Mouse (Mus musculus): ENCODE results near the gene Rasa4.
"Not testable (repeated sequence)": the region's sequence is repeated elsewhere in the genome, so short reads cannot be mapped to it uniquely, and the experiment has no call there.

Gene Rasa4

DNA sequence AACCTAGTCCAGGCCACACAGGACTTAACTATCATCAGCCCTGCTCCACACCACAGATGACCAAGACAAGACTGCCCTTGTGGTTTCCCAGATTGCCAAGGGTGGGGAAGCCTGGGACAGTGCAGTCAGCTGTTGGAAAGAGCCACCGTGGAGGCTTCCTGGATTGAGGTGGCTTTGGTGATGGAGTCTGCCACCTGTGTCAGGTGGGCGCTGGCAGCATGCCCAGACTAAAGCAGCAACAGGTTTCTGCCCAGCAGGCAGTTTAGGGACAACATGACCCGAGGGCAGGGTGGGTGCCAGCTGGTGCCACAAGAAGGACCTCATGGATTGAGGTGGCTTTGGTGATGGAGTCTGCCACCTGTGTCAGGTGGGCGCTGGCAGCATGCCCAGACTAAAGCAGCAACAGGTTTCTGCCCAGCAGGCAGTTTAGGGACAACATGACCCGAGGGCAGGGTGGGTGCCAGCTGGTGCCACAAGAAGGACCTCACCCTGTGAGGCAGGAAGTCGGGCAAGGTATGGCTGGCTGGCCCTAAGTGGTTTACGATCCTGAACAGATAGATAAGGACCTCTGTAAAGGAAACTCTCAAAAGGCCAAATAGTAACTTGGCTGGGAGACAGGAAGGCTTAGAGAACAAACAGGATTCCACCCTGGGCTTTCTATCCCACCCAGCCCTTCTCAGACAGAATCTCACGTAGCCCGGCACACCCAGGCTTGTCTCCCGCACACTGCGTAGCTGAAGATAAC is 17.1 kb upstream of the Rasa4 start:
- not testable (repeated sequence) for DNase-seq (ENCODE audit: low read depth, low spot score)

DNA sequence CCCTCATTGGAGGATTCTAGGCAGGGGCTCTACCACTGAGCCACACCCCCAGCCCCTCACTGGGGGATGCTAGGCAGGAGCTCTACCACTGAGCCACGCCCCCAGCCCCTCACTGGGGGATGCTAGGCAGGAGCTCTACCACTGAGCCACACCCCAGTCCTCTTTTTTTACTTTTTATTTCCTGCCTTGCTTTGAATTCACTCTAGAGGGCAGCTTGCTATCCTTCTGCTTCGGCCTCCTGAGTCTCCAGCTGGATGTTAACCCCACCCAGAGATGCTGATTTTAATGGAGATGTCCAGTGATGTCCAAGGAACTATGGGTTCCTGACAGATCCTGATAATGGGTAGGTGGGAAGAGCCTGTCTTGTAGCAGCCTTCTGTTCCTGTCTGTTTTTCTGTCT is 14.3 kb upstream of the Rasa4 start:
- DNase-seq (ENCODE audit: low read depth, low spot score) = no peak

GRCm38 (mm10) chr5:136073051-136073450 is 10.7 kb upstream of the Rasa4 start:
- no peak for DNase-seq (ENCODE audit: low read depth, low spot score)

GRCm38 (mm10) chr5:136073526-136073925 is 10.2 kb upstream of the Rasa4 start:
- no peak for DNase-seq (ENCODE audit: low read depth, low spot score)

- DNase-seq (ENCODE audit: low read depth, low spot score) = no peak
These were observed 8.6 kb upstream of the Rasa4 start for GRCm38 (mm10) chr5:136075076-136075475.

DNA sequence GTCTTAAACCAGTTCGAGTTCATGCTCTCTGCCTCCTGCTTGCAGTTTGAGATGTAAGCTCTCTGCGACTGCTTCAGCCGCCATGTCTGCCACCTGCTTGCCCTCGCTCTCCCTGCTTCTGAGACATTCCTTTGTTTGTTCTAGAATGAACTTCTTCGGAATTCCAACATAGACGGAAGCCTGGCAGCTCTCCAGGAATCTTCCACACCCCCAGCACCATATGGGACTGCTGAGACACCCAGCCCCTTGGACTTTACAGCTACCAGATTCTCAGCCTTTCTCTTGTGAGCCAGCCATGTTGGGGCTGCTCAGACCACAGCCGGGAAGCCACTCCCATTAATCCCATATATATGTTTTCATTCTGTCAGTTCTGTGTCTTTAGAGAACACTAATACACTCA is 7.4 kb upstream of the Rasa4 start:
- DNase-seq (ENCODE audit: low read depth, low spot score) = no peak

- DNase-seq (ENCODE audit: low read depth, low spot score) = no peak
These were observed 6.6 kb upstream of the Rasa4 start for GRCm38 (mm10) chr5:136077001-136077550.

- no peak for DNase-seq (ENCODE audit: low read depth, low spot score)
These were observed 5.6 kb upstream of the Rasa4 start for GRCm38 (mm10) chr5:136078136-136078535.

DNA sequence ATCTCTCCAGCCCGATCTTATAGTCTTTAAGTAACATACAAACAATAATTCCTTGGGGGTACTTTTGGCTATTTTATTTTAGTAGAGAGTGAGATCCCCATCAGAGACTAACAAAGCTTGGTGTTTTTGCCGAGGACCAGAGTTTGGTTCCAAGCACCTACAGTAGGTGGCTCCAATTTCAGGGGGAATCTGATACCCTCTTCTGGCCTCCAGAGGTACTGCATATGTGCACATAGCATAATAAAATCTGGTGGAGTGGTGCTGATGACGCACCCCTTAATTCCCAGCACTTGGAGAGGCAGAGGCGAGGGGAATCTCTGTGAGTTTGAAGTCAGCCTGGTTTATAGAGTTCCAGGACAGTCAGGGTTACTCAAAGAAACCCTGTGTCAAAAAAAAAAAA is 1.4 kb upstream of the Rasa4 start:
- no peak for DNase-seq (ENCODE audit: low read depth, low spot score)

DNA sequence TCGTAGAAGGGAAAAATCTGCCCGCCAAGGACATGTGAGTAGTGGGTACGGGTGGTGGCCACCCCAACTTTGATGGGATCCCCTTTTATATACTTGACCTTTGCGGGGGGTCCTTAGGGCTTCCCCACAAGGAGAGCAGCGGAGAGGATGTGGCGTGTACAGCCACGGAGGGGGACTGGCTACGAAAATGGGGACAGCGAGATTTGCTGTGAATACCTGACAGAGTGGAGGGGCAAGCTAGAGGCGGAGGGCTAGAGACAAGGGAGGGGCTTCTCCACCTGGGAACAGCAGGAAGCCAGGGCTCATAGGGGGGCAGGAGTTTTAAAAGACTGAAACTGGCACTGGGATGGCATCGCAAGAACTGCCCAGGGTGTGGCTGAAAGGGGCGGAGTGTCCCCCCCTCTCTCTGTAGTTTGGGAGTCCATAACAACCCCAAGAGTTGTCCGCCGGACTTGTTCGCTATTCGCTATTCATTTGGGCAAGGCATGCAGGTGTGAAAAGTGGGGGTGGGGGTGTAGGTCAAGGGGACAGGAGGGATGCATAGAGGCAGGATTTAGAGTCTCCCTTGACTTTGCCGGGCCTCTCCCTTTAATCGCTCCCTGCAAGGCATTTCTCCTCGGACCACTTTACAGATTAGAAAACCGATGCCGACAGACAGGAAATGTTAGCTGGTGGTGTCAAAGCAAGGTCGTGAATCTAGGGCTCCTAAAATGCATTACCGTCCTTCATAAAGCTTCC is 597 bp downstream of the Rasa4 start:
- no peak for DNase-seq (ENCODE audit: low read depth, low spot score)

DNA sequence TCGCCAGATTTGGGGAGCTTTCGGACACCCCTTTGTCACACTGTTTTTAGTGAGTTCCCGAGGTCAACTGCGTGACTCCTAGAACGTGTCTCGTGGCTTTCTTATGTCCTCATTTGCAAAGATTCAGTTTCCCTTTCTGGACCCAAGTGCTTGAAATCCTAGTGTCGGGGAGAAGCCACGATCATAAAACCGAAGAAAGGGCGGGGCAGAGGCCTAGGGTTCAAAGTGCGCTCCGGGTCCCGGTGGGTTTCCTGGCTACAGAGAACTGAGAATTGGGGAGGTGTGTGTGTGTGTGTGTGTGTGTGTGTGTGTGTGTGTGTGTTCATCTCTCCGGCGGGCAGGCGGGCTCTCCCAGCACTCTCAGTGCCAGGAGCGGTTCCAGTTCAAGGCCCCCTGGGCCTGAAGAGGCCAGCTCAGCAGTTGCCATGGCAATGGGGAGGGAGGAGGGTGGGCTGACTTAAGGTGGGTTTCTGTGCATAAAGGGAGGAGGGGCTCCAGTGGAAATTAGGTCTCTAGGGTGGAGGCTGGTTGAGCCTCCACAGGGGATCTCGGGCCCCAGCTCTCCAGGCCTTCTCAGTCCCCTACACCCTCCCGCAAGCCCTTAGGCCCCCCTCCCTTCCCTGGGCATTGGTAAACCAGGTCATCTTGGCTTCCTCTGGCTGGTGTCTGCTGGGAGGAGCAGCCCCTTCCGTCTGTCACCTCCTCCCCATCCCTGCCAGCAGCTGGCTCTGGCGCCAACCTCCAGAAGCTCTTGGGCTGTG is 1.4 kb downstream of the Rasa4 start:
- DNase-seq (ENCODE audit: low read depth, low spot score) = no peak

- no peak for DNase-seq (ENCODE audit: low read depth, low spot score)
These were observed 2.6 kb downstream of the Rasa4 start for GRCm38 (mm10) chr5:136086290-136086689.

DNA sequence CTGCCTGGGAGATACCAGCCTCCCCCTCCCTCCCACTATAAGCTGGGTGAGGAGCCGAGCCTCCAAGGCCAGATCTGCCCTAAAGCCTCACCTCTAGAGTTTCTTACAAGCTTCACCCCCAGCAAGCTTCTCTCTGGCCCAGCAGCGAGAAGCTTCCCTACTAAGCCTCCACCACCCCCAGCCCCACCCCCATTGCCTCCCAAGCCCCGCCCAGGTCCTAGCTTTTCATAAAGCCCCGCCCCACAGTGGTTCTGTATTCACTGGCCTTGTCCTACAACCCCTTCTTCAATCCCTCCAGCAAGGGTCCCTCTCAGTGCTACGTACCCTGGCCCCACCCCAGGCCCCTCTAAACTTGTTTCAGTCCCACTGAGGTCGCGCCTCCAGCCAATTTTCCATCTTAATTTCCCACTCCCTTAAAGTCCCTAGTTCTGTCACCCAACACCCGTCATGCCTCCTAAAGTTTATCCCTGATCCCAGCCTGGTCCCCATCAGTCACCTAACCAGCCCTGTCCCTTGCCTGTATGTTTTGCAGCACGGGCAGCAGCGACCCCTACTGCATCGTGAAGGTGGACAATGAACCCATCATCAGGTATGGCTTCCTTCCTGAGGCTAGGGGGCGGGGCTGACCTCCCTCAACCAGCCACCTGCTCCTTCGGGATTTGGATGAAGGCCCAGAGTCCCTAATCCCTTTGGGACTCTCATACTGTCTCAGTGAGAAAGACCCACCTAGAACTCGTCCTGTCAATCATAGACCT is 5.3 kb downstream of the Rasa4 start:
- DNase-seq (ENCODE audit: low read depth, low spot score) = no peak

DNA sequence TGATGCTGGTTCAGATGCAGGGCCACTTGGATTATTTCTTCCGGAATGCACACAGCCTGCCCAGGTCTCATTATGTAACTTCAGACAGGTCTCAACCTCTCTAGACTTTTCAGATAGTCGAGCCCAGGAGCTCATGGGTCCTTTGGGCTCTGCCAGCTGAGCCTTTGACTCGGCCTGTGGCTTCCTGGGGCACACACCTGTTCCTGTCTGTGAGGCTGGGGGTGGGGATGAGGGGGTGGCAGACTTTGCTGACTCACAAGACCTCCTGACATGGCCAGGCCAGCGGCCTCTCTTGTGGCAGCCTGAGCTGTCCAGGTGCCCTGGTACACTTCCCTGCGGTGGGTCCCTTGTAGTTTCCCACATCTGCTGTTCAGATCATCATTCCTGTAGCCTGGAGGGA is 8.2 kb downstream of the Rasa4 start:
- DNase-seq (ENCODE audit: low read depth, low spot score) = no peak

DNA sequence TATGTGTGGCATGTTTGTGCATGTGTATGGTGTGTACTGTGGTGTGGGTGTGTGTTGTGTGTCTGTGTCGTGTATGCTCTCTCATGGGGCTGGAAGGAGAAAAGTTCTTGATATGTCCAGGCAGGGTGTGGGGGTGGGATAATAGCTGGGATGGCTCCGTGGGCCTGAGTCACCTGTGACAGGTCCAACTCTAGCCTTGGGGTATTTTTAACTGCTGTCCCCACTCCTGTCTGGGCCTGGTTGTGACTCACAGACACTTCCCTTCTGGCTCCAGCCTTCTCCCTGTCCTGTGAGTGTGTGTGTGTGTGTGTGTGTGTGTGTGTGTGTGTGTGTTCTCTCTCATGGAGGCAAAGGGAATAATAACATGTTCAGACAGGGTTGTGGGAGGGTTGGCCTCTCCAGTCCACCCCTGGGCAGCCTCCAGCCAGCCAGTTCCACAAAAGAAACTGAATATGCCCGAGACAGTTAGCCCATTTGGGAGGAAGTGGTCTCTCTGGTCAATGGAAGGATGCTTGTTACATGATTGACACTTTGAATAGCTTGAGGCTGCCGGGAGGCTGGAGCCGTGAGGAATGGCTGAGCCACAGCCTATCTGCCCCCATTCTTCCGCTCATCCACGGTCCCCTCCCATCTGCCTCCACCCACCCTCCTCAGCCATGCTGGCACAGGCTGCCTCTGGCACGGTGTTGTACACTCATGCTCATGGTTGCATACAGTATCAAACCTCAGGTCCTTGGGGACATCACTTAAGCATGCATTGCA is 10.7 kb downstream of the Rasa4 start:
- peak; percentile 28 for DNase-seq (ENCODE audit: low read depth, low spot score)

DNA sequence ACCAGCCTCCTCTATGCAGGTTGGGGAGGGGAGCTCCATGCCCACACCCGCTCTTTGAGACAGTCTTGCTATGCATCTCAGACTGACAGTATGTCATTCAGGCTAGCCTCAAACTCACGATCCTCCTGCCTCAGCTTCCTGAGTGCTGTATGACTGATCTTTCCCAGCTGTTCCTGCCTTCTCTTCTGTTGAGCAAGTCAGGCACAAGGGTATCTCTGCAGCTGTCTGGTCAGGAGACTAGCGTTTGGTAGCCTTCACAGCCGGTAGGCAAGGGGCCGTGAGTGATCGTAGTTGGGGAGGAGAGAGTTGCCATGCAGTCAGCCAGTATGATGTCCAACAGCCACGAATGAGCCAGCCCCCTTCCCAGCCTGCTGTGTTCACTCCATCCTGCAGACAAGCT is 11.4 kb downstream of the Rasa4 start:
- DNase-seq (ENCODE audit: low read depth, low spot score) = no peak

GRCm38 (mm10) chr5:136098536-136098935 is 14.8 kb downstream of the Rasa4 start:
- DNase-seq (ENCODE audit: low read depth, low spot score) = no peak

- DNase-seq (ENCODE audit: low read depth, low spot score) = peak; percentile 60
These were observed 18.5 kb downstream of the Rasa4 start for GRCm38 (mm10) chr5:136102099-136102820.

GRCm38 (mm10) chr5:136104511-136104910 is 20.8 kb downstream of the Rasa4 start:
- no peak for DNase-seq (ENCODE audit: low read depth, low spot score)

DNA sequence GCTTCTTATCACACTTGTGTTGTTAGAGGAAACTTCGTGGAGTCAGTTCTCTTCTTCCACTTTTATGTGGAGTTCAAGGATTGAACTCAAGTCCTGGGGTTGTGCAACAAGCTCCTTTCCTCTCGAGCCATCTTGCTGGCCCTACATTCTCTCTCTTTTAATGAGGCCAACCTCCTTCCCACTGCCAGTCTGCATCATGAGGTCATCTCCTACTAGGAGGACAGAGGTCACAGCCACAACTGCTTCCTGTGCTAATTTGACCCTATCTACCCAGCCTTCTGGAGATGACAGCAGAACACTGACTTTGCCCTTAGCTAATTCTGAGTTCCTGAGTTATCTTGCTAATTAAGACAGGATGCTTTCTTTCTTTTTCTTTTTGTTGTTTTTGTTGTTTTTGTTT is 24.8 kb downstream of the Rasa4 start:
- DNase-seq (ENCODE audit: low read depth, low spot score) = no peak

All from telencephalon, adult 2 months (tissue).